Mouse (Mus musculus) G1E-ER4 (cell line): ENCODE data around the gene Arhgap9. TPM values are rescaled to one million over a fixed set of nuclear protein-coding genes. Genes with fewer than 3 reads are reported as not detected.

Experiments used
- GATA1 ChIP-seq: IDR thresholded peaks from one replicate; pipeline ENCODE4 v1.8.0; 2012; ENCODE audit warnings: low read length, inconsistent platforms
- polyA plus RNA-seq: library from polyadenylated mRNA; stranded (reverse); fragments of >175 nt; gene quantifications from 2 replicates; pipeline ENCODE4 v1.2.3, GENCODE M21; 2012

Gene Arhgap9
- 21.2 and 32.2 TPM in 2 replicates for polyA plus RNA-seq

GRCm38 (mm10) chr10:127321621-127322020 is at the start of gene Arhgap9:
Gene Arhgap9, plus strand, starts transcription at chr10:127321964.
- TF ChIP-seq GATA1, result no peak

- no peak for TF ChIP-seq GATA1
Measured at GRCm38 (mm10) chr10:127272371-127272770, 49.4 kb upstream of the Arhgap9 start.

- no peak for TF ChIP-seq GATA1
Measured at GRCm38 (mm10) chr10:127274261-127275022, 47.3 kb upstream of the Arhgap9 start.

- no peak for TF ChIP-seq GATA1
Measured at GRCm38 (mm10) chr10:127279730-127280129, 42.0 kb upstream of the Arhgap9 start.

- TF ChIP-seq GATA1, result no peak
Measured at GRCm38 (mm10) chr10:127281316-127281715, 40.4 kb upstream of the Arhgap9 start.

- no peak for TF ChIP-seq GATA1
Measured at GRCm38 (mm10) chr10:127282620-127283215, 39.0 kb upstream of the Arhgap9 start.

- no peak for TF ChIP-seq GATA1
Measured at GRCm38 (mm10) chr10:127284105-127284622, 37.6 kb upstream of the Arhgap9 start.

GRCm38 (mm10) chr10:127284724-127285500 is 36.9 kb upstream of the Arhgap9 start:
- no peak for TF ChIP-seq GATA1

- TF ChIP-seq GATA1, result no peak
Measured at GRCm38 (mm10) chr10:127285644-127286043, 36.1 kb upstream of the Arhgap9 start.

- no peak for TF ChIP-seq GATA1
Measured at GRCm38 (mm10) chr10:127286194-127286593, 35.6 kb upstream of the Arhgap9 start.

GRCm38 (mm10) chr10:127286730-127287129 is 35.0 kb upstream of the Arhgap9 start:
- TF ChIP-seq GATA1, result no peak

GRCm38 (mm10) chr10:127287271-127287935 is 34.4 kb upstream of the Arhgap9 start:
- no peak for TF ChIP-seq GATA1

GRCm38 (mm10) chr10:127287936-127288293 is 33.8 kb upstream of the Arhgap9 start:
- no peak for TF ChIP-seq GATA1

GRCm38 (mm10) chr10:127288328-127288799 is 33.4 kb upstream of the Arhgap9 start:
- TF ChIP-seq GATA1, result no peak

- no peak for TF ChIP-seq GATA1
Measured at GRCm38 (mm10) chr10:127288800-127289572, 32.8 kb upstream of the Arhgap9 start, which contains the start of gene Mbd6. Gene Mbd6, minus strand, starts transcription at chr10:127289018.
